Mouse (Mus musculus) embryonic facial prominence, embryonic 15.5 days (tissue): Measurements from ENCODE around the gene Pdzd2. TPM values are rescaled to one million over a fixed set of nuclear protein-coding genes. Genes with fewer than 3 reads are reported as not detected.

Experiments used
- microRNA-seq: library from miRNA; unstranded; fragments of <30 nt; microRNA quantifications from one replicate; pipeline ENCODE4, GENCODE M21; 2016; ENCODE audit warnings: borderline number of aligned reads
- polyA plus RNA-seq: library from polyadenylated mRNA; unstranded; fragments of >200 nt; fragmentation: Nextera tagmentation; extraction: Ambion mirVana; gene quantifications from 2 replicates; pipeline ENCODE4 v1.2.1, GENCODE M21; 2015

Pdzd2 gene
- polyA plus RNA-seq, 1 experiment from 2014 or later, result 43.7 TPM

Small RNAs within 50 kb of the gene (microRNA-seq; reads per million reads assigned to microRNA genes)
- not detected for gene Gm24135
- not detected for gene Gm24302

Other genes with a start within 250 kb of the Pdzd2 start
- gene 6030458C11Rik, start 84.7 kb upstream of the Pdzd2 start, polyA plus RNA-seq, result 35.0 and 40.2 TPM in 2 replicates
- gene Drosha, start 84.9 kb upstream of the Pdzd2 start, polyA plus RNA-seq, result 33.0 and 38.2 TPM in 2 replicates